Mouse (Mus musculus): ENCODE measurements around the gene Mif4gd.

DNA sequence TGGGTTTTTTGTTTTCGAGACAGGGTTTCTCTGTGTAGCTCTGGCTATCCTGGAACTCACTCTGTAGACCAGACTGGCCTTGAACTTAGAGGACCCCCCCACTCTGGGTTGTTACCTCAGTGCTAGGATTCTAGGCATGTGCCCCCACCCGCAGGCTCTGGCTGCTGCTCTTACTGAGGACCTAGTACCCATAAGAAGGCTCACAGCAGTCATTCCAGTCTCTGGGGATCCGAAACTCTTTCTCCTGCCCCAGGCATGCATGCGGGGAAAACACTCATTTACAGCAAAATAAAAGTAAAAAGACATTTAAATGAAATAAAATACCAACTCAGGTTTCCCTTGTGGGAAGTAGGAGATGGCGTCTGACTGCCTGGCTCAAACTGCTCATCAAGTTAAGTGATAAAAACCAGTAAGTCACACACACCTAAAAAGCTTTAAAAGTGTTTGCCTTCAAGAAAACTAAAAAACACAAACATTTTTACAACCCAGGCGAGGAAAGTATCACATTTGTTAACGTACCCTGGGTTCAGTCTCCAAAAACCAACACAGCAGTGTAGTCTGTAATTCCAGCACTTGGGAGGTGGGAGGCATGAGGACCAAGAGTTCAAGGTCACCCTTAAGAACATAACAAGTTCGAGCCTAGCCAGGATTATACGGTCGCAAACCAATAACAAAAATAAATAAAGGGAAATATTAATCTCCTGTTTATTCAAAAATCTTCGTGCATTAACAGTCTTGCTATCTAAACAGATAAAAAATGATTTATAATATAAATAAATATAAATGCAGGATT, 14.3 kb upstream of the Mif4gd start:
- no peak for TF ChIP-seq CTCF (IDR thresholded peaks at IDR 0.05; ENCODE audit: extremely low read depth, insufficient read depth, low read length)
- TF ChIP-seq POLR2A (IDR thresholded peaks at IDR 0.05; ENCODE audit: extremely low read depth, insufficient read depth, low read length) = no peak

Measured in cortical plate, adult 2 months (tissue).